Comparison of ENCODE assay signal across 17 mouse cellular contexts in genomic region chr7:76219797-76220469, GRCm38 (mm10). TPM values are rescaled to one million over a fixed set of nuclear protein-coding genes. Genes with fewer than 3 reads are reported as not detected.
"Had no signal": no experiment of that assay in that cellular context is flagged by ENCODE, and none has a peak within 500 bp of the region (broad histone marks: within the 10 kb centered on the region; RNA-seq: fewer than 3 reads in every experiment).

No protein-coding gene starts in this region.

- H3K9me3 ChIP-seq: limb, embryonic 13.5 days; midbrain, embryonic 12.5 days; neural tube, embryonic 15.5 days had no signal

- H3K9ac ChIP-seq: limb, embryonic 13.5 days; liver, embryonic 14.5 days; midbrain, embryonic 12.5 days; neural tube, embryonic 15.5 days had no signal

- H3K27me3 ChIP-seq: limb, embryonic 13.5 days; midbrain, embryonic 12.5 days; neural tube, embryonic 15.5 days had no signal

- H3K27ac ChIP-seq: limb, embryonic 13.5 days; liver, embryonic 14.5 days; midbrain, embryonic 12.5 days; neural tube, embryonic 15.5 days had no signal

- H3K36me3 ChIP-seq: limb, embryonic 13.5 days; midbrain, embryonic 12.5 days; neural tube, embryonic 15.5 days had no signal

- H3K4me3 ChIP-seq: limb, embryonic 13.5 days; midbrain, embryonic 12.5 days; myocyte; neural tube, embryonic 15.5 days had no signal

- H3K4me2 ChIP-seq: limb, embryonic 13.5 days; midbrain, embryonic 12.5 days; neural tube, embryonic 15.5 days had no signal

- DNase-seq: kidney, postnatal 14 days; left cerebral cortex, postnatal 4 days; lung, adult 18-20 months; right cerebral cortex, postnatal 4 days; spleen, adult 18-20 months; thymus, postnatal 36 days had no signal

- H3K4me1 ChIP-seq: limb, embryonic 13.5 days; midbrain, embryonic 12.5 days; neural tube, embryonic 15.5 days had no signal

RNA-seq across cellular contexts. Expression of gene Agbl1, which starts 9.8 kb away (rescaled TPM):
- total RNA-seq: liver, adult 2 months; megakaryocyte-erythroid progenitor cell, adult 5-6 weeks had no signal
- polyA plus RNA-seq: large intestine, adult 2 months; liver, adult 2 months; liver, embryonic 14.5 days; lung, embryonic 16.5 days; myocyte; stomach, embryonic 14.5 days; thymus, postnatal 0 days had no signal
